Mouse (Mus musculus) heart, postnatal 10 days (tissue): ENCODE measurements around the gene Skil. TPM values are rescaled to one million over a fixed set of nuclear protein-coding genes. Genes with fewer than 3 reads are reported as not detected.

ENCODE experiments used
- DNase-seq, 2 experiments: peaks; one replicate each; pipeline ENCODE4 v3.0.0; 2021
- intact Hi-C: fragments of 180-260 bp; cut with DNase I; formaldehyde crosslinking; loops from one replicate; pipeline ENCODE4 v1.15.1; 2025
- total RNA-seq, 2 experiments: library from RNA; stranded (reverse); gene quantifications; 2 replicates each; pipeline ENCODE4 v1.2.3; 2021

The Skil gene
- total RNA-seq: 10 to 100 TPM; 25.9 to 26.9 TPM

DNA sequence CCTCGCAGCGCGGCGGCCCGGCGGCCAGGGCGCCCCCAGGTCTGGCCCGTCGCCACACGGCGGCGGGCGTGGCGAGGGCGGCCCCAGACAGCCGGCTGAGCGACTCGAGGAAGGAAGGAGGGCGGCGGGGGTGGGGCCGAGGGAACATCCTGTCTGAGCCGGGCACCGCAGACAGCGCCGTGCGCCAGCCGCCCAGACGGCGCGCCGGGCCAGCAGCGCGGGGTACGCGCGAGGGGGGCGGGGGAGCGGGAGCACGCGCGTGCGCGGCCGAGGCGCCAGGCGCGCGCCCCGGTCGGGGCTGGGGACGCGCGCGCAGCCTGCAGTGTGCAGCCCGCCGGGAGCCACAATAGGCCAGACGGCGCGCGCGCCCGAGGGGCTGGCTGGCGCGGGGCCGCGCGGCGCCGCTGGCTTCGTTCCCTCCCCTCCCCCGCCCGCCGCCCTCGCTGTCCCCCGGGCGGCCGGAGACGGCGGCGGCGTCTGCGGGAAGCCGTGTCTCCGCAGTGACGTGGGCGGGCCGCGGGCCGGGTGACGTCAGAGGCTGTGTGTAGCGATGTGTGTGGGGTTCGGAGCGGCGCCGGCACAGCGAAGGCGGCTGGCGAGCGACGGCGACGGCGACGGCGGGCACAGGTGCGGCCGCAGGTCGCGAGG lies at the start of gene Skil:
Gene Skil (plus strand): TSS at position 528 of the 648 bp plus-strand sequence.
- intact Hi-C loops: no loop called here
- peak; percentile 94 to 96 for DNase-seq

DNA sequence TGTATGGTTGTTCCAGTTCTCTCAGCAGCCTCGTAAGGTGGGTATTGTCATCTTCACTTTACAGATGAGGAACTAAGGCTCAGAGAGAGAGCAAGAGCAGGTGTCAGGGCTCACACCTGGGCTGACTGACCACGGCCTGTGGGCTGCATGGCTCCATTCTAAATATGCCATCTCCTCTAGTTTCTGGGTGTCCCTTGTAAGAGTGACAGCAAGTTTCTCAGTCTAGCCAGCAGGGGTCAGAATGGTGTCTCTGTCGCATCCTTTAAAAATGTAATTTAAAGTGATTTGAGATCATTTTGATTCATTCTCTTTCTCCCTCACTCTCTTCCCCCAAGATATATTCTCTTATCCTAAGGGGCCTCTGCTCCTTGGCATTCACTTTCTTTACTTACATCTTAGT lies 47.6 kb upstream of the Skil start:
- DNase-seq: peak in 1 of 2 experiments; percentile 28
- intact Hi-C loops: loop anchor here (2.0 to 5.0 kb wide), 2 partner anchors 92 to 350 kb away; partner anchors contain the start of gene Lrrc31

DNA sequence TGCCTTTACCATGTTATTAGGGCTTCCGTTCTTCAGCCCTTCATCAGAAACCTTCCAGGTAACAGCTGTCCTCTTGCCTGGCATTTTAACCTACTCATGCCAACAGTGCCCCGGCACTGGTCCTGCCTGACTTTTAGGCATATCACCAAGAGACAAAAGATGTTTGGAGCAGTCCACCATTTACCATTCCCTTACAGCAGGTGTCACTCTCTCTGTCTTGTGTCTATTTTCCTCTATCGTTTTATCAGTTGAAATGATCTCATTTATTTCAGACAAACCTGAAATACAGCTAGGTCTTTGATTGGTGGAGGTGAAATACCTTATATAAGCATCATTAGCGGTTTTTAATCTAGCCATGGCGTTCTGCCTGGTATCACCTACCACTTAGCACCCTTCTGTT lies 45.8 kb upstream of the Skil start:
- intact Hi-C loops: loop anchor here (5.0 kb wide), 1 partner anchor 352 kb away; the partner anchor contains the start of gene Lrrc31
- DNase-seq: no peak

GRCm38 (mm10) chr3:31050375-31050774 lies 44.5 kb upstream of the Skil start:
- intact Hi-C loops: loop anchor here (10.0 kb wide), 1 partner anchor 456 kb away; the partner anchor contains the start of gene Actrt3

DNA sequence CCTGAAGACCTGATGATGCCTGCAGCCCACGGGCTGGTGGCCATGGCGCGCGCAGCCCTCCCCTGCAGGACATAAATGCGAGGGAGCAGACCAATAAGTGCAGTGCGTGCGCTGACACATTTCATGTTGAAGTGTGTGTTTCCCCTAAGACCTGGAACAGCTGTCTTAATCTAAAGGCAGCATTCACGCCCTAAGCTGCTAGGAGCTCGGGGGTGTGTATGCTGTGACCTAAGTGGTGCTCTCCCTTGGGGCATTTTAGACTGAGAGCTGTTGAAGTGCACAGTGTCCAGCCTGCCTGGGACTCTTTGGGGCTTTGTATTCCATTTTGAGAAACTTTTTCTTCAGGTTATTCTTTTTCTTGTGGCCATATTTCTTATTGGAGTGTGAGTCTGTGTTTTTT lies 43.1 kb upstream of the Skil start:
- no peak for DNase-seq
- intact Hi-C loops: loop anchor here (10.0 kb wide), 1 partner anchor 457 kb away; the partner anchor contains the start of gene Actrt3

More at GRCm38 (mm10) chr3:31050375-31050774, 44.5 kb upstream of the Skil start:
- no peak for DNase-seq

- no peak for DNase-seq
- intact Hi-C loops: loop anchor here (10.0 kb wide), 1 partner anchor 458 kb away; the partner anchor contains the start of gene Actrt3
These were observed 41.7 kb upstream of the Skil start for GRCm38 (mm10) chr3:31053191-31053590.

- DNase-seq: no peak
These were observed 40.0 kb upstream of the Skil start for GRCm38 (mm10) chr3:31054888-31055287.

DNA sequence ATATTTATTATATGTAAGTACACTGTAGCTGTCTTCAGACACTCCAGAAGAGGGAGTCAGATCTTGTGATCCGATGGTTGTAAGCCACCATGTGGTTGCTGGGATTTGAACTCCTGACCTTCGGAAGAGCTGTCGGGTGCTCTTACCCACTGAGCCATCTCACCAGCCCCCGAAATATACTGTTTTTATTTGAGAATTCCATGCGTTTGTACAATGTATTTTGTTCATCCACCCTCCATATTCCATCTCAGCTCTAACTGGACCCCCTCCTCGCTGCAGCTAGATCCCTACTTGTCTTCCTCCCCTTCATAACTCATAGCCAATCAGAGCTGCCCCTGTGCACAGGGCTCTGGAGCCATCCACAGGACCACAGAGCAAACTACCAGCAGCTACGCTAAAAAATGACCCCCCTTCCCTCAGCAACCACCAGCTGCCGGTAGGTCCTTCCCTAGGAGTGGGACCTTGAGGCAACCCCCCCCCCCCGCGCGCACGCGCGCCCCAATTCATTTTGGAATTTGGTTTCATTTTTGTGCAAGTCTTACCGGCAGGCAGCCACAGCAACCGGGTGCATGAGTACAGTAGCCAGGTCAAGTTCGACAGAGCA lies 38.7 kb upstream of the Skil start:
- intact Hi-C loops: loop anchor here (2.0 to 10.0 kb wide), 4 partner anchors 37 to 461 kb away; partner anchors contain the start of gene Actrt3
- peak; percentile 61 to 73 for DNase-seq

More at GRCm38 (mm10) chr3:31054888-31055287, 40.0 kb upstream of the Skil start:
- intact Hi-C loops: loop anchor here (10.0 kb wide), 1 partner anchor 460 kb away; the partner anchor contains the start of gene Actrt3

DNA sequence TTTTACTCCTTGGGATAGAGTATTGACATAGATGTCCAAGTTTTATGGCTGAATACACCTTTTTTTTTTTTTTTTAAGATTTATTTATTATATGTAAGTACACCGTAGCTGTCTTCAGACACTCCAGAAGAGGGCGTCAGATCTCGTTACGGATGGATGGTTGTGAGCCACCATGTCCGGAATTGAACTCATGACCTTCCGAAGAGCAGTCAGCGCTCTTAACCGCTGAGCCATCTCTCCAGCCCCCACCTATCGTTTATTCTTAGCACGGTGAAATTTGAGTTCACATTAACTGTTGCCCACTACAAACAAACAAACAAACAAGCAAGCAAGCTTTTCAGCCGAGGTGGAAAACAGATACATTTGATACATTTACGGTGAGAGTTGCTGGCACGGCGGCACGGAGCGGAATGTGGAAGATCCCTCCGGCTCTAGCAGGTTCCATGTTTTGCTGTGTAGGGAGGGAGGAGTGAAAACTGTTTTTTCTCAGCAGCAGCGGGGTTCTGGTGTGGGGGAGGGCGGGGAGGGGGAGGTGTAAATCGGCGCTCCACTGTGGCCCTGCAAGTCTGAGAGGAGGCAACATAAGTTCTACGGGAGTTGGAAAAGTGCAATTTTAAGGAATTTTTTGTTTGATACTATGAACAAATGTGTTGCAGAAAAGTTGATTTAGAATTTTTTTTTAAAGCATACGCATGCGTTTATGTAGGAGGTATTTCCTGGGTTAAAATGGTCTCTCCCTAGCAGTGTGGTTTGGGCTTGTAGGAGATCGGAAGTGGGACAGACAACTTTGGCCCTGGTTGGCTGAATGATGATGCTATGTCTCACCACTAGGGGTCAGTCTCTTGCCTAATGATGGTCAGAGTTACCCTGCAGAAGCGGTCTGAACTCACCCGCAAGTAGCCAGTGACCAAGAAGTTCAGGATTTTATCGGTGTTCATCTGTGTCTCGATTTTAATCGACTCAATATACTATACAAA lies 37.9 kb upstream of the Skil start:
- intact Hi-C loops: loop anchor here (1.0 to 10.0 kb wide), 6 partner anchors 36 to 546 kb away; partner anchors contain the start of gene Actrt3
- DNase-seq: peak; percentile 92 to 93

DNA sequence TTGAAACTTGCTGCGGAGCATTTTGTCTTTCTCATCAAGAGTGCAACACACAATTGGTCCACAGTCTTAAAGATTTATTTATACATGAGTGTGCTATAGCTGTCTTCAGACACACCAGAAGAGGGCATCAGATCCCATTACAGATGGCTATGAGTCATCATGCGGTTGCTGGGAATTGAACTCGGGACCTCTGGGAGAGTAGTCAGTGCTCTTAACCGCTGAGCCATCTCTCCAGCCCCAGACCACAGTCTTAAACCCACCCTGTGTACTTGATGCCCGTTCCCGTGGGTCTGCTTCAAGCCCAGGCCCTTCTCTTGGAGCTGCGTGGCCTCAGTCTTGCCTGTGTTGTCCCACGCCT lies 34.1 kb upstream of the Skil start:
- intact Hi-C loops: no loop called here
- no peak for DNase-seq

DNA sequence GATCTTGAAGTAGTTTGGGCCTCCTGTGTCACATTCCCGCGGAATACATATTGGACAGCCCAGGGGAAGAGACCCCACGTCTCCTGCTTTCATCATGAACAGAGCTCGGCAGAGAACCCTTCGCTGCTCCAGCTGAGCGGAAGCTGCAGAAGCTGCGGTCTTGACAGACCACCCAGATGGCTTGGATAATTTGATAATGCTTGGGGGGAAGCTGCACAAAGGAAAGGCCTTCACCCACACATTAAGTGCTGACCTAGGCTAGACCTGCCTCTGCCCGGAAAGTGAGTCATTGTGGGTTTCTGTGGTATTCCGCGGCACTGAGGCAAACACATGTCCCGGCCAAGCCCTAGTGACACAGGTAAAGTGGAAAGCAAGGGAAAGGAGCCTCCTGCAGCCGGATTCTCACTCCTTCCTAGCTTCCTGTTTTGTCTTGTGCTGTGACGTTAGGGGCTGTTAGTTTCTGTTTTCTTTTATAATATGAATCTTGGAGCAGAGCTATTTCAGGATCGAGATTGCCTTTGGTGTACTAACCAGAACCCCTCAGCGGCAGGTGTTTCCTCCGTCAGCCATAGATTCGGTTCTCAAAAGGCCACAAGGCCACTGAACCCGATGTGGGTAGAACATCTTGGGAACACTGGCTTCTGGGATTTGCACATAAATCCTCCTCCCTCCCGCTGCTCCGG lies 33.6 kb upstream of the Skil start:
- peak in 1 of 2 experiments; percentile 23 for DNase-seq
- intact Hi-C loops: no loop called here

- DNase-seq: no peak
- intact Hi-C loops: no loop called here
These were observed 33.1 kb upstream of the Skil start for GRCm38 (mm10) chr3:31061786-31062120.

DNA sequence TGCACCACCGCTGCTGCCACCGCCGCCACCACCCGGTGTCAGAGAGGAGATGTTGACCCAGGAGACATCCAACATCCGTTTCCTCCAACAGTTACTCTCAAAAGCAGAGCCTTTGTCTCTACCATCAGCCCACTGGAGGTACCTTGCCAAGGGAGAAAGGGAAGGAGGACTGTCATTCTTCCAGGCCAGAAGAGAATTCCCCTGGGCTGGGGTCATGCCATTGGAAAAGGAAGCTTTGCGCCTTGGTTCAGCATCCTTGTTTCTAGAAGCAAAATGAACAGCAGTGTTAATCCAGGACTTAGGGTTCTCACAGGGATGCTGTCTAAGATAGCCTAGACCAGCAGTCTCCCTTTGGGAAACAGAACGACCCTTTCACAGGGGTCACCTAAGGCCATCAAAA lies 32.5 kb upstream of the Skil start:
- intact Hi-C loops: no loop called here
- DNase-seq: no peak

- intact Hi-C loops: no loop called here
- DNase-seq: no peak
These were observed 26.4 kb upstream of the Skil start for GRCm38 (mm10) chr3:31068482-31068881.

GRCm38 (mm10) chr3:31071804-31072203 lies 23.1 kb upstream of the Skil start:
- no peak for DNase-seq
- intact Hi-C loops: no loop called here

GRCm38 (mm10) chr3:31075808-31076207 lies 19.1 kb upstream of the Skil start:
- DNase-seq: no peak
- intact Hi-C loops: loop anchor here (2.0 kb wide), 1 partner anchor 15 kb away; no protein-coding TSS in a partner anchor

DNA sequence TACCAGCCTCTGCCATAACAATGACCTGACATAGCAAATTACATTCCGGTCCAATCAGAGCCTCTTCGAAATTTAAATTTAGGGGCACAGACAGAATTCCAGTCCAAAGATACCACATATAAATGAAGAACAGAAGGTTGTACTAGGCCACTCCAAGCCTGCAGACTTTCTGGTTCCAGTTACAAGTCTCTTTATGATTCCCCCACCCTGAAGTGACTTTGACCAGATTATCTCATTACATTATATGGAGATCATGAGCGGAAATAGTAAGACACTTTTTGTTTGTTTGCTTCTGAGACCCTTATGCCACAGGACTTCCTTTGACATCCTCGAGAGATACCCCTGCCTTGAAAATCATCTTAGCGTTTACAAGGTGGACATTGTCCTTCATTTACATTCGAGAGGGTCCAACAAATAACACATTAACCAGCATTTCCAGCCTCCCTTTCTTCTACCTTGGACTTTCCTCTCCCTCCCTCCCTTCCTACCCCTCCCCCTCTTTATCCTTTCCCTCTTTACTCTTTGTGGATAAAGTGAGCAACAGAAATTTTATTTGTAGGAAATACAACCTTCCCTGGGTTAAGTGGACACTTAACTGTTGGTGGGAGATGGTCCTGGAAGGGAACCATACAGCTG lies 17.7 kb upstream of the Skil start:
- no peak for DNase-seq
- intact Hi-C loops: loop anchor here (2.0 kb wide), 1 partner anchor 14 kb away; no protein-coding TSS in a partner anchor

DNA sequence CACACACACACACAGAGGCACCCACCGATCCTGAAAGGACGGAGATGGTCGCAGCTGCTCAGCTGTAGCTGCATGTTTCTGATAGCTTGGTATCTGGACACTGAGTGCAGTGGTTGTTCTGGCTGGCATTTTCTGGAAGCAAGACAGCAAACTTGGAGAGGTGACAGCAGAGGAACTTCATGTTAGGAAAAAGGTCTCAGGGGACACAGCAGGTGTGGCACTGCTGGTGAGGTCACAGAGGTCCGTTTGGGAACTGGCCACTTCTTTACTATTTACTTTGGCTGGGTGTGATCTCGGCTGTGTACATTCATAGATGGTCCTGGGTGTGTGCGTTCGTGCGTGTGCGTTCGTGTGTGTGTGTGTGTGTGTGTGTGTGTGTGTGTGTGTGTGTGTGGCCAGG lies 15.4 kb upstream of the Skil start:
- DNase-seq: peak; percentile 42 to 59
- intact Hi-C loops: no loop called here

DNA sequence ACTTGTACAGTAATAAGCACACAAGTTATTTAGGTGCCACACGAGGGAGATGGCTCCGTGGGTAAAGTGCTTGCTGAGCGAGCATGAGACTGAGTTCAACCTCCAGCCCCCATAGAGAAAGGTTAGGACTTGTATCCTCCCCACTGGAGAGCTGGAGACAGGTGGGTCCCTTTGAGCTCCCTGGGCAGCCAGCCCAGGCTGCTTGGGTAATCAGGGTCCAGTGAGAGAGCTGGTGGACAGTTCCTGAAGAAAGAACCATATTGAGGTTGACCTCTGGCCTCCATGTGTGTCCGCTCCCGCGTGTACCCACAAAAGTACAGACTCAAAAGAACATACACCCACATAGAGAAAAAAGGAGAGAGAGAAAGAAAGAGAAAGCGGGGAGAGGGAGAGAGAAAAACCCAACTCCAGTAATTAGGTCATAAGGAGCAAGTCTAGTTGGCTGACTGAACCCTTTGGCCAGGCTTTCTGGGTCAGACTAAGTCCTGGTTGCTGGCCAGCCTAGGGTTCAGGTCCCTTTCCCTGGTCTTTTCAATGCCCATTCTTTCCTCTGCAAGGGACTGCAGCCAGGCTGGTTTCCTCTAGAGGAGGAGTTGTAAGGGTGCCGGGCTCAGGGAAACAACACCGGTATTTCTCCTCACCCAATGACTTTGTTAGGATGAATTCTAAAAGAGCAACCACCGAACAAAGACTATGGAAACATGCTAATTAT lies 13.9 kb upstream of the Skil start:
- intact Hi-C loops: no loop called here
- no peak for DNase-seq
